Mouse (Mus musculus) cortical plate, adult 2 months (tissue): Measurements from ENCODE around the gene 1700018B08Rik.

Source experiments
- CTCF ChIP-seq: fragments of 200-500 bp; IDR thresholded peaks from 2 replicates; pipeline ENCODE4 v1.5.1; 2011; ENCODE audit warnings: mild to moderate bottlenecking, control low read depth, low read length; ENCODE audit not compliant: insufficient read depth; ENCODE audit errors: extremely low read depth
- POLR2A ChIP-seq: fragments of 200-500 bp; IDR thresholded peaks from 2 replicates; pipeline ENCODE4 v1.6.1; 2011; ENCODE audit warnings: mild to moderate bottlenecking, low read length, control low read depth; ENCODE audit not compliant: insufficient read depth; ENCODE audit errors: extremely low read depth

DNA sequence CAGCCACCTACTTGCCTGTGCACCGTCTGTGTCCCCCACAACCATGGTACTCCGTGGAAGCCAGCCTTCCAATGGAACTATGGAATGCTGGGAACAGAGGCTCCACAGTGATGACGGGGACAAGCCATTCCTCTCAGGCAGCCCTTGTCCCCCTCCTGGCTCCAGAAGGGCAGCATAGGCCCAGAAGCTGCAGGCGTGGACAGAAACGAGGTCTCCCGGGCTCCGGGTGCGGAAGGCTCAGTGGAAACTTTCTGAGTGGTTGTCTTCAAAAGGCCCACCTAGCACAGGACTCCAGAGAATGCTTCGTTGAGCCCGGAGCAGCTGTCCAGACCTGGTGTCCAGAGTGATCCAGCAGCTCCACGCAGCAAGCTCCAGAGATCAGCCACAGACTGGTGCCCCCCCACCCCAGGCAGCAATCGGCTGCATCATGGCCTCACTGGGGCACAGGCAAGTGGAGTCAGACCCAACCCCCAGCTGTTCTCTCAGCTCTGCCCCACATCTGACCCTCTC lies at the start of gene 1700018B08Rik:
- TF ChIP-seq POLR2A (no peak), CTCF (no peak)
